Mouse (Mus musculus) embryonic fibroblast, embryonic 13.5 days (primary cell): ENCODE results near the gene B230217C12Rik.

ENCODE experiments used
- CTCF ChIP-seq: IDR thresholded peaks from 2 replicates; pipeline ENCODE4 v1.5.1; 2011; ENCODE audit warnings: mild to moderate bottlenecking, control low read depth, low read length, moderate library complexity, borderline replicate concordance; ENCODE audit not compliant: insufficient read depth
- POLR2A ChIP-seq: IDR thresholded peaks from 2 replicates; pipeline ENCODE4 v1.6.1; 2011; ENCODE audit warnings: low read depth, mild to moderate bottlenecking, control low read depth, low read length, moderate library complexity

DNA sequence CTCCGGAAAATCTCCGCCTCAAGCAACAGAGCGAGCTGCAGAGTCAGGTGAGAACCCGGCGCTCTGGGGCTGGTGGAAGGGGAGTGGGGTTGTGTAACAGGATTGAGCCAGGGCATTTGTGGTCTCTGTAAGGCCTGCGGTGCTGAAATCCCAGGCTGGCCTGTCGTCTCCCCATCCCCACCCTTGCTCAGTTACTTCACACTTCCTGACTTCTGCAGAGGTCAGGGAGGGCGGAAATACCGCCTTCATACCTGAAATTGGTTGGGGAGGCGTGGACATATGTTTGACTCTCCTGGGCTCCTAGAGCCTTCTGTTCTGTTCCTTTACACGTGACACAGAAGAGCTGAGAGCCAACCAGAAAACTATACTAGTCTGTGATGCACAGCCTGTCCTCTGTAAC lies 24.8 kb upstream of the B230217C12Rik start:
- TF ChIP-seq CTCF (no peak), POLR2A (no peak)
